Mouse (Mus musculus) adrenal gland, postnatal 25 days (tissue): ENCODE measurements around the gene Bpifb1. TPM values are rescaled to one million over a fixed set of nuclear protein-coding genes. Genes with fewer than 3 reads are reported as not detected.
A peak's percentile ranks its signal among the peaks of the same experiment; 100 is the strongest.
"Not testable (repeated sequence)": the region's sequence is repeated elsewhere in the genome, so short reads cannot be mapped to it uniquely, and the experiment has no call there.

Experiments used
- DNase-seq: peaks from one replicate; pipeline ENCODE4 v3.0.0; 2021; ENCODE audit warnings: mixed read lengths
- total RNA-seq: library from RNA; stranded (reverse); gene quantifications from 2 replicates; pipeline ENCODE4 v1.2.3, GENCODE M21; 2021

Bpifb1 gene
- total RNA-seq, 1 experiment from 2014 or later, result not detected

- no peak for DNase-seq
These were observed 21.3 kb downstream of the Bpifb1 start for GRCm38 (mm10) chr2:154211881-154212280.

- peak; percentile 82 for DNase-seq
These were observed 24.6 kb downstream of the Bpifb1 start for GRCm38 (mm10) chr2:154215191-154215590.

GRCm38 (mm10) chr2:154219950-154220349 is 29.3 kb downstream of the Bpifb1 start:
- no peak for DNase-seq

- DNase-seq, result no peak
These were observed 32.8 kb downstream of the Bpifb1 start, which contains the start of gene Bpifb5 for GRCm38 (mm10) chr2:154223265-154223916. Gene Bpifb5 (plus strand): TSS chr2:154223742.

GRCm38 (mm10) chr2:154223917-154224273 is 33.3 kb downstream of the Bpifb1 start:
- DNase-seq, result no peak

GRCm38 (mm10) chr2:154226991-154227390 is 36.4 kb downstream of the Bpifb1 start:
- DNase-seq, result no peak

- no peak for DNase-seq
These were observed 37.2 kb downstream of the Bpifb1 start for GRCm38 (mm10) chr2:154227830-154228229.

GRCm38 (mm10) chr2:154233426-154233825 is 42.8 kb downstream of the Bpifb1 start:
- no peak for DNase-seq

- DNase-seq, result no peak
These were observed 50.2 kb downstream of the Bpifb1 start for GRCm38 (mm10) chr2:154240771-154241170.

- DNase-seq, result not testable (repeated sequence)
These were observed 52.1 kb downstream of the Bpifb1 start for GRCm38 (mm10) chr2:154242726-154243125.

GRCm38 (mm10) chr2:154243356-154244036 is 52.9 kb downstream of the Bpifb1 start:
- no peak for DNase-seq

GRCm38 (mm10) chr2:154245322-154245721 is 54.7 kb downstream of the Bpifb1 start:
- DNase-seq, result no peak

GRCm38 (mm10) chr2:154255254-154255653 is 64.6 kb downstream of the Bpifb1 start:
- not testable (repeated sequence) for DNase-seq

GRCm38 (mm10) chr2:154255770-154256169 is 65.2 kb downstream of the Bpifb1 start:
- DNase-seq, result no peak

GRCm38 (mm10) chr2:154257554-154257953 is 66.9 kb downstream of the Bpifb1 start, which contains the start of gene Bpifb9a:
Gene Bpifb9a (plus strand): TSS chr2:154257854.
- not testable (repeated sequence) for DNase-seq

GRCm38 (mm10) chr2:154264397-154264796 is 73.8 kb downstream of the Bpifb1 start:
- not testable (repeated sequence) for DNase-seq

Other genes starting within 250 kb of the Bpifb1 start
- not detected in 2 replicates for gene Bpifa6, start 215.9 kb upstream of the Bpifb1 start, total RNA-seq
- 0.43 TPM in 1 of 2 replicates, not detected in the other for gene Bpifa2, start 182.6 kb upstream of the Bpifb1 start, total RNA-seq
- not detected in 2 replicates for gene Bpifa3, start 60.5 kb upstream of the Bpifb1 start, total RNA-seq
- gene Bpifa1, start 47.9 kb upstream of the Bpifb1 start, total RNA-seq, result not detected in 2 replicates
- not detected in 2 replicates for gene Bpifa5, start 28.2 kb upstream of the Bpifb1 start, total RNA-seq
- gene Bpifb5, start 32.9 kb downstream of the Bpifb1 start, total RNA-seq, result not detected in 2 replicates
- gene Bpifb9a, start 67.0 kb downstream of the Bpifb1 start, total RNA-seq, result not detected in 2 replicates
- gene Bpifb9b, start 116.4 kb downstream of the Bpifb1 start, total RNA-seq, result not detected in 2 replicates
- gene Cdk5rap1, start 182.2 kb downstream of the Bpifb1 start, total RNA-seq, result 12.4 and 18.2 TPM in 2 replicates
- 21.9 and 24.7 TPM in 2 replicates for gene Snta1, start 217.3 kb downstream of the Bpifb1 start, total RNA-seq
- gene Cbfa2t2, start 245.7 kb downstream of the Bpifb1 start, total RNA-seq, result 40.7 and 50.1 TPM in 2 replicates